In the genomic region with DNA sequence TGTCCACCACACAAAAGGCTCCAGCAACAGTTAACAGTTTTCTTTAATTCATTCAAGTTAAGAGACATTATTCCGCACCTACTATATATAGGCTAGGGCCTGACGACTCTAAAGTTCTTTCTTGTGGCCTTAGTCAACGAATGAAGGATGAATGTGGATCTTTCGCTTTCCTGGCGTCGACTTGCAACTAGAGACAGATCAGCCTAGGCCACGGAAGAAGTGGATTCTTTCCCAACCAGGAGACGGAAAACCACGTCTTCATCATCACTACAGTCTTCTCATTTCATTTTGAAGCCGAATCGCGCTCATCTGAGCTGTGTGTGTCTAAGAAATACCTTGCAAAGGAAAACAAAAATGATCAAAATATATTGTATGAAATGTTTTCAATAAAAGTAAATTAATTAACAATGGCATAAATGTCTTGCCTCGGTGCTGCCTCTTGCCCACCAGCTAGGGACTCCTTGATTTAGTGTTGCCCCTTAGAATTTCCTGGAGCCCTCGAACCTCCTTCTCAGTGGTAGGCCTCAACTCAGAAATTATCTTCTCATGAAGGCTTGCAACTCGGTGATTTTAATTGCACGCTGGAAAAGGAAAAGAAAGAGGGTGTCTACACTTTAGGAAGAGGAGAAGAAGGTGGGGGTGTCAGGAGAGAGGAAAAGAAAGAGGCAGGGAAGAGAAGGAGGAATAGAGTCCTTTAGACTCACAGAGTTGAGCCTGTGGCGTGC, we compare ENCODE assay signal across 10 mouse cellular contexts. TPM values are rescaled to one million over a fixed set of nuclear protein-coding genes. Genes with fewer than 3 reads are reported as not detected.
DNase-seq lines count a peak whose midpoint lies in the region; ATAC-seq and TF ChIP-seq lines count a peak whose summit lies in the region.
"Had no signal": no experiment of that assay in that cellular context is flagged by ENCODE, and none has a peak within 500 bp of the region (broad histone marks: within the 10 kb centered on the region; RNA-seq: fewer than 3 reads in every experiment).

No protein-coding gene starts in this region.

- WGBS in forebrain, embryonic 13.5 days = 31% methylated on average over 17 of the region's 17 CpGs
- 50% methylated on average over 17 of the region's 17 CpGs for WGBS in liver, embryonic 13.5 days (ENCODE audit: insufficient replicate concordance)

- in situ Hi-C loops in CH12.LX (cut with MboI; ENCODE audit: low pct_ligation_motif_present, low pct_unique_long_range_greater_than_20kb, low sequenced_read_pairs) = loop anchor here (10.0 to 25.0 kb wide), 4 partner anchors 233 to 1058 kb away; no protein-coding TSS in a partner anchor

- peak overlapping the region; percentile 41 for H3K4me2 ChIP-seq in CH12.LX (ENCODE audit: insufficient read depth, low read depth, poor library complexity, severe bottlenecking)
- peak overlapping the region; percentile 86 for H3K4me2 ChIP-seq in forebrain, embryonic 13.5 days
- peak overlapping the region; percentile 93 for H3K4me2 ChIP-seq in liver, embryonic 13.5 days

- peaks cover 4 to 25% of the 10 kb centered on the region in 2 experiments; a peak in 3 of 4 replicates for H3K4me1 ChIP-seq in CH12.LX (ENCODE audit: control insufficient read depth in 1 of 2, insufficient read depth in 2 of 2)
- H3K4me1 ChIP-seq in forebrain, embryonic 13.5 days = peaks cover 19% of the 10 kb centered on the region
- H3K4me1 ChIP-seq in liver, embryonic 13.5 days (replicated peaks) = peaks cover 40% of the 10 kb centered on the region

- H3K9ac ChIP-seq in CH12.LX (ENCODE audit: insufficient read depth, low read depth) = no peak overlapping the region
- peak overlapping the region; percentile 54 for H3K9ac ChIP-seq in forebrain, embryonic 13.5 days
- peak overlapping the region; percentile 49 for H3K9ac ChIP-seq in liver, embryonic 13.5 days

- no peak for ATAC-seq in forebrain, embryonic 13.5 days
- no peak for ATAC-seq in liver, embryonic 13.5 days (ENCODE audit: low read depth)

- no peak for TF ChIP-seq RAD21 in CH12.LX (IDR thresholded peaks at IDR 0.05; ENCODE audit: low read depth, low read length)

- H3K27me3 ChIP-seq in CH12.LX (replicated peaks) = peaks cover 6% of the 10 kb centered on the region
- H3K27me3 ChIP-seq in forebrain, embryonic 13.5 days = 0 out of 2 replicates have a peak, but pooled peaks cover 4% of the 10 kb centered on the region
- H3K27me3 ChIP-seq in liver, embryonic 13.5 days = peaks cover 1% of the 10 kb centered on the region

- no peaks in the 10 kb centered on the region for H3K79me2 ChIP-seq in CH12.LX (replicated peaks; ENCODE audit: control insufficient read depth, extremely low read depth, insufficient read depth, poor library complexity, severe bottlenecking)

- no peak for TF ChIP-seq EP300 in CH12.LX (IDR thresholded peaks at IDR 0.05; ENCODE audit: low read length)

- TF ChIP-seq CTCF in CH12.LX (conservative IDR thresholded peaks at IDR 0.05 in 1 of 2, IDR thresholded peaks at IDR 0.05 in 1 of 2; ENCODE audit: low read depth in 2 of 2, low read length in 2 of 2) = no peak

- no peak for TF ChIP-seq POLR2A in CH12.LX (IDR thresholded peaks at IDR 0.05; ENCODE audit: low read depth, low read length)

- H3K36me3 ChIP-seq in CH12.LX (replicated peaks in 1 of 2; ENCODE audit: control insufficient read depth in 1 of 2, insufficient read depth in 1 of 2, low read length in 1 of 2) = no peaks in the 10 kb centered on the region
- no peaks in the 10 kb centered on the region for H3K36me3 ChIP-seq in forebrain, embryonic 13.5 days (ENCODE audit: poor library complexity, severe bottlenecking)
- no peaks in the 10 kb centered on the region for H3K36me3 ChIP-seq in liver, embryonic 13.5 days

- intact Hi-C loops in left cerebral cortex, postnatal 4 days (cut with DNase I) = loop anchor here (5.0 kb wide), 1 partner anchor 107 kb away; no protein-coding TSS in a partner anchor

- H3K4me3 ChIP-seq in CH12.LX (replicated peaks in 1 of 3; ENCODE audit: low read depth in 2 of 3, low read length in 2 of 3, poor library complexity in 1 of 3) = peak overlapping the region in 1 of 3 experiments; percentile 60
- H3K4me3 ChIP-seq in forebrain, embryonic 13.5 days = peak overlapping the region; percentile 63
- peak overlapping the region; percentile 72 for H3K4me3 ChIP-seq in liver, embryonic 13.5 days (replicated peaks)

- dilution Hi-C loops in CH12.LX (cut with MboI; ENCODE audit: extremely low pct_ligation_motif_present, extremely low pct_unique_long_range_greater_than_20kb, low sequenced_read_pairs) = no loop called here

- peak; percentile 40 for DNase-seq in embryo, embryonic 10 days (ENCODE audit: low spot score)
- DNase-seq in embryo, embryonic 11 days = no peak
- DNase-seq in CH12.LX (ENCODE audit: extremely low read depth) = no peak
- DNase-seq in liver, embryonic 13.5 days = no peak
- no peak for DNase-seq in adrenal gland, postnatal 4 days (ENCODE audit: low spot score in 2 of 2)
- DNase-seq in left cerebral cortex, postnatal 4 days = no peak
- DNase-seq in adrenal gland, postnatal 25 days = no peak

- H3K27ac ChIP-seq in CH12.LX (ENCODE audit: insufficient read depth, low read depth) = no peak overlapping the region
- H3K27ac ChIP-seq in forebrain, embryonic 13.5 days = peak overlapping the region; percentile 40; the same call in 1 of the 2 replicates
- H3K27ac ChIP-seq in liver, embryonic 13.5 days = peak overlapping the region; percentile 29; the same call in 1 of the 2 replicates

- H3K9me3 ChIP-seq in CH12.LX (replicated peaks; ENCODE audit: low read length) = no peaks in the 10 kb centered on the region
- H3K9me3 ChIP-seq in forebrain, embryonic 13.5 days (replicated peaks) = no peaks in the 10 kb centered on the region
- H3K9me3 ChIP-seq in liver, embryonic 13.5 days (replicated peaks) = no peaks in the 10 kb centered on the region

TF ChIP-seq in CH12.LX, 34 proteins besides CTCF, POLR2A, EP300 and RAD21:
- no peak for TF ChIP-seq ZKSCAN1 (IDR thresholded peaks at IDR 0.05; ENCODE audit: borderline replicate concordance, low read depth, low read length)
- no peak for TF ChIP-seq BHLHE40 (IDR thresholded peaks at IDR 0.05; ENCODE audit: low read depth, low read length)
- TF ChIP-seq MYC (IDR thresholded peaks at IDR 0.05; ENCODE audit: low read depth, low read length) = peak; percentile 48; the same call in 1 of the 2 replicates
- peak; percentile 35; the same call in 1 of the 2 replicates for TF ChIP-seq HCFC1 (IDR thresholded peaks at IDR 0.05; ENCODE audit: low read depth, low read length)
- no peak for TF ChIP-seq JUND (conservative IDR thresholded peaks at IDR 0.05; ENCODE audit: low read depth, low read length)
- TF ChIP-seq NRF1 (IDR thresholded peaks at IDR 0.05; ENCODE audit: low read depth, low read length) = no peak
- TF ChIP-seq RCOR1 (conservative IDR thresholded peaks at IDR 0.05; ENCODE audit: low read depth, low read length) = no peak
- TF ChIP-seq JUN (IDR thresholded peaks at IDR 0.05; ENCODE audit: insufficient read depth, low read depth, low read length) = no peak
- TF ChIP-seq SIN3A (IDR thresholded peaks at IDR 0.05; ENCODE audit: low read length) = no peak
- TF ChIP-seq GABPA (IDR thresholded peaks at IDR 0.05; ENCODE audit: insufficient replicate concordance, low read depth, low read length) = no peak

RNA-seq across cellular contexts. Expression of a gene that starts 8.7 kb away (rescaled TPM):
- total RNA-seq in CH12.LX (2012; rRNA removed) (146 and 176 TPM in 2 replicates), CH12.LX (2014; rRNA removed) (134 and 141 TPM in 2 replicates)
- polyA plus RNA-seq in CH12.LX (2012; ENCODE audit: insufficient read length, low read depth) = 185 and 198 TPM in 2 replicates
- 109 and 114 TPM in 2 replicates for polyA plus RNA-seq in forebrain, embryonic 13.5 days (2015; fragmentation: Nextera tagmentation; extraction: Ambion mirVana)
- 81.4 and 82.3 TPM in 2 replicates for polyA plus RNA-seq in liver, embryonic 13.5 days (2015; fragmentation: Nextera tagmentation; extraction: Ambion mirVana)
- total RNA-seq in adrenal gland, postnatal 4 days (2021) = 10 to 100 TPM; 73.3 to 75.1 TPM
- total RNA-seq in left cerebral cortex, postnatal 4 days (2021) = 10 to 100 TPM; 57.6 to 65.0 TPM
- 49.2 and 59.6 TPM in 2 replicates for total RNA-seq in adrenal gland, postnatal 25 days (2021)

RNA-seq across cellular contexts. Expression of a gene that starts 24.9 kb away (rescaled TPM):
- not detected in 2 replicates for total RNA-seq in CH12.LX (2012; rRNA removed)
- total RNA-seq in CH12.LX (2014; rRNA removed) = not detected in 2 replicates
- polyA plus RNA-seq in CH12.LX (2012; ENCODE audit: insufficient read length, low read depth) = not detected in 2 replicates
- polyA plus RNA-seq in forebrain, embryonic 13.5 days (2015; fragmentation: Nextera tagmentation; extraction: Ambion mirVana) = not detected in 2 replicates
- not detected in 2 replicates for polyA plus RNA-seq in liver, embryonic 13.5 days (2015; fragmentation: Nextera tagmentation; extraction: Ambion mirVana)
- total RNA-seq in adrenal gland, postnatal 4 days (2021) = not detected
- not detected for total RNA-seq in left cerebral cortex, postnatal 4 days (2021)
- not detected in 2 replicates for total RNA-seq in adrenal gland, postnatal 25 days (2021)
- polyA plus RNA-seq: C2C12; kidney, adult 2 months had no signal

RNA-seq across cellular contexts. Expression of a gene that starts 41.2 kb away (rescaled TPM):
- not detected in 2 replicates for total RNA-seq in CH12.LX (2012; rRNA removed)
- not detected in 2 replicates for total RNA-seq in CH12.LX (2014; rRNA removed)
- not detected in 2 replicates for polyA plus RNA-seq in CH12.LX (2012; ENCODE audit: insufficient read length, low read depth)
- not detected in 2 replicates for polyA plus RNA-seq in forebrain, embryonic 13.5 days (2015; fragmentation: Nextera tagmentation; extraction: Ambion mirVana)
- polyA plus RNA-seq in liver, embryonic 13.5 days (2015; fragmentation: Nextera tagmentation; extraction: Ambion mirVana) = not detected in 2 replicates
- not detected for total RNA-seq in adrenal gland, postnatal 4 days (2021)
- not detected for total RNA-seq in left cerebral cortex, postnatal 4 days (2021)
- total RNA-seq in adrenal gland, postnatal 25 days (2021) = not detected in 2 replicates
- polyA plus RNA-seq: C2C12; kidney, adult 2 months had no signal

RNA-seq across cellular contexts. Expression of a gene that starts 59.3 kb away (rescaled TPM):
- not detected in 2 replicates for total RNA-seq in CH12.LX (2012; rRNA removed)
- total RNA-seq in CH12.LX (2014; rRNA removed) = not detected in 2 replicates
- polyA plus RNA-seq in CH12.LX (2012; ENCODE audit: insufficient read length, low read depth) = 0.13 and 0.18 TPM in 2 replicates
- polyA plus RNA-seq in forebrain, embryonic 13.5 days (2015; fragmentation: Nextera tagmentation; extraction: Ambion mirVana) = 0.05 TPM in 2 replicates
- 0.02 and 0.07 TPM in 2 replicates for polyA plus RNA-seq in liver, embryonic 13.5 days (2015; fragmentation: Nextera tagmentation; extraction: Ambion mirVana)
- total RNA-seq in adrenal gland, postnatal 4 days (2021) = not detected
- total RNA-seq in left cerebral cortex, postnatal 4 days (2021) = not detected
- not detected in 2 replicates for total RNA-seq in adrenal gland, postnatal 25 days (2021)
- polyA plus RNA-seq: C2C12; kidney, adult 2 months had no signal

Comparison
In these comparisons a context has a peak if more than half of its experiments do, and no peak if none do; other contexts are left out.
1. H3K4me2 ChIP-seq: peak in every context shown above with its lines; median percentile 93 in liver, embryonic 13.5 days; 86 in forebrain, embryonic 13.5 days; 41 in CH12.LX.